19 mouse cellular contexts compared by ENCODE assay signal in the genomic region with DNA sequence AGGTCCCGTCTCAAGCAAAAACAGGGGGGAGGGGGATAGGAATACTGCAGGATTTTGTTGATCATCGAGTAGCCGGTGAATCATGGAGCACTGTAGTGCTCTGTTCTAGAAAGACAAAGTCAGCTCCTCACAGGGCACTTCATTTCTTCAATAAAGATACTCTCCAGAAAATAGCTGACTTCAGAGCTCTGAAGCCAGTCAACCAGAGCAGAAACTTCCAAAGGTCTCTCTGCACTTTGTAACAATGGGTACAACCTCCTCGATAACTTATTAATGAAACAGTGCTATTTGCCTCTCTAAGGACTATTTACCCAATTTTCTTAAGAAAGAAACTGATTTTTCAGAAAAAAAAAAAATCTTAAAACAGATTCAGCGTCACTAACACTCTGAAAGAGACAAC.
"Had no signal": no experiment of that assay in that cellular context is flagged by ENCODE, and none has a peak within 500 bp of the region (broad histone marks: within the 10 kb centered on the region; RNA-seq: fewer than 3 reads in every experiment).

No protein-coding gene starts in this region.

- H3K27me3 ChIP-seq: midbrain, embryonic 12.5 days; neural tube, embryonic 13.5 days; neural tube, embryonic 15.5 days had no signal

- H3K4me2 ChIP-seq: lung, embryonic 14.5 days; midbrain, embryonic 12.5 days; neural tube, embryonic 13.5 days; neural tube, embryonic 15.5 days had no signal

- H3K9ac ChIP-seq: lung, embryonic 14.5 days; midbrain, embryonic 12.5 days; neural tube, embryonic 13.5 days; neural tube, embryonic 15.5 days had no signal

- ATAC-seq: midbrain, embryonic 16.5 days had no signal

- H3K4me3 ChIP-seq: midbrain, embryonic 10.5 days; midbrain, embryonic 12.5 days; myocyte; neural tube, embryonic 13.5 days; neural tube, embryonic 15.5 days had no signal

- H3K9me3 ChIP-seq: midbrain, embryonic 10.5 days; midbrain, embryonic 12.5 days; neural tube, embryonic 15.5 days had no signal

- H3K27ac ChIP-seq: midbrain, embryonic 10.5 days; midbrain, embryonic 12.5 days; neural tube, embryonic 13.5 days; neural tube, embryonic 15.5 days had no signal

- H3K4me1 ChIP-seq: midbrain, embryonic 10.5 days; midbrain, embryonic 12.5 days; neural tube, embryonic 13.5 days; neural tube, embryonic 15.5 days had no signal

- DNase-seq: lung, adult 18-20 months; lung, postnatal 10 days; lung, postnatal 4 days; midbrain, embryonic 14.5 days; retina, postnatal 1 day; right cerebral cortex, adult 18-20 months; right cerebral cortex, postnatal 25 days; right cerebral cortex, postnatal 4 days; spleen, adult 18-20 months; thymus, adult 18-20 months; thymus, postnatal 14 days; thymus, postnatal 36 days had no signal
